Comparison of ENCODE assay signal across 16 mouse cellular contexts in the genomic region with DNA sequence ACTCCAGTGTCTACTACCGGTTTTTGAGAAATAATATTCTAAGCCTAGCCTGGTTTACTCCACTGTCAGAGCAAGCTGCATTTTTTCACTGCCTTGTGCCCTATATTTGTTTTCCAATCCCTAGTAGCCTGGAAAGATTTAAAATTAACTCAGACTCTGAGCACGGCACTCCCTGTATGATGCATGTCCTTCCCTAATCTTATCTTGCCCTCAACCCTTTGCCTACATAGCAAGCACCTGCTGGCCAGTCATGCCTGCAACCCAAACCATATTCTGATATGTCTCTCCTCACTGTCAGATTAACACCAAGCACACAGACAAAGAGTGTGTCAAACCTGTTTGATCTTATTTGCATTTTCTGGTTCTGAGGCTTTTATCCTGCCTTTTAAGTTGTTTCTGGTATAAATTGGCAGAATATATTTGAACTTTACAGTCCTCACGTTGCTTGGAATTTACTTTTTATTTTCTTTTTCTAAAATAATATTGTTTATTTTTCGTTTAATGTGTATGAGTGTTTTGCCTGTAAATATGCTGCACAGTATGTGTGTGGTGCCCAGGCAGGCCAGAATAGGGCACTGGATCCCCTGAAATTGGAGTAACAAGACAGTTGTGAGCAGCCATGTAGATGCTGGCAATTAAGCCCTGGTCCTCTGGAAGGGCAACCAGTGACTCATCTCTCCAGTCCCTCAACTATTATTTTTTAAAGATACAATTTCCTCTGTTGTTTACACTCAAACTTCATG. TPM values are rescaled to one million over a fixed set of nuclear protein-coding genes. Genes with fewer than 3 reads are reported as not detected.
A peak's percentile ranks its signal among the peaks of the same experiment; 100 is the strongest.
DNase-seq lines count a peak whose midpoint lies in the region; ATAC-seq lines count a peak whose summit lies in the region.
"Had no signal": no experiment of that assay in that cellular context is flagged by ENCODE, and none has a peak within 500 bp of the region (broad histone marks: within the 10 kb centered on the region; RNA-seq: fewer than 3 reads in every experiment).

No protein-coding gene starts in this region.

- 78% methylated on average over 4 of the region's 4 CpGs for WGBS in kidney, embryonic 14.5 days

- no peak overlapping the region for H3K4me2 ChIP-seq in kidney, embryonic 14.5 days (replicated peaks; ENCODE audit: low read depth, low read length)
- H3K4me2 ChIP-seq: embryonic facial prominence, embryonic 13.5 days; neural tube, embryonic 15.5 days had no signal

- H3K9ac ChIP-seq in kidney, embryonic 14.5 days (ENCODE audit: low read depth, low read length), result no peak overlapping the region
- H3K9ac ChIP-seq: embryonic facial prominence, embryonic 13.5 days; forebrain, postnatal 0 days; neural tube, embryonic 15.5 days had no signal

- no peaks in the 10 kb centered on the region for H3K9me3 ChIP-seq in kidney, embryonic 14.5 days (ENCODE audit: control insufficient read depth, low read length)
- H3K9me3 ChIP-seq: embryonic facial prominence, embryonic 13.5 days; neural tube, embryonic 15.5 days had no signal

- no peaks in the 10 kb centered on the region for H3K27me3 ChIP-seq in kidney, embryonic 14.5 days (ENCODE audit: control insufficient read depth, insufficient read depth, low read length)
- H3K27me3 ChIP-seq: embryonic facial prominence, embryonic 13.5 days; neural tube, embryonic 15.5 days had no signal

- peak; percentile 39 for DNase-seq in heart, postnatal 4 days
- DNase-seq in layer of hippocampus, postnatal 10 days (ENCODE audit: low spot score in 2 of 2), result no peak
- DNase-seq in cerebellum, postnatal 36 days, result no peak
- DNase-seq: cerebellum, adult 9-11 months; forebrain, postnatal 0 days; kidney, adult 11 months; left cerebral cortex, postnatal 4 days; lung, postnatal 36 days; right cerebral cortex, postnatal 25 days had no signal

- H3K27ac ChIP-seq in brown adipose tissue, adult 24 weeks (replicated peaks; ENCODE audit: low read depth, low read length), result peak overlapping the region; percentile 90
- H3K27ac ChIP-seq in kidney, embryonic 14.5 days (ENCODE audit: low read depth, low read length), result no peak overlapping the region
- H3K27ac ChIP-seq: embryonic facial prominence, embryonic 13.5 days; neural tube, embryonic 15.5 days had no signal

- H3K4me3 ChIP-seq in brown adipose tissue, adult 24 weeks (ENCODE audit: insufficient read depth, low read depth, low read length), result no peak overlapping the region
- no peak overlapping the region for H3K4me3 ChIP-seq in kidney, embryonic 14.5 days (ENCODE audit: low read length)
- H3K4me3 ChIP-seq: embryonic facial prominence, embryonic 13.5 days; neural tube, embryonic 15.5 days had no signal

- peak; percentile 61 for ATAC-seq in common myeloid progenitor, adult 5-6 weeks (replicated peaks; ENCODE audit: low read depth, poor library complexity, severe bottlenecking)
- peak; percentile 79 for ATAC-seq in megakaryocyte progenitor cell, adult 5-6 weeks (replicated peaks; ENCODE audit: poor library complexity)
- no peak for ATAC-seq in kidney, embryonic 14.5 days (ENCODE audit: low FRiP score, low TSS enrichment)
- ATAC-seq: forebrain, postnatal 0 days had no signal

- H3K4me1 ChIP-seq in brown adipose tissue, adult 24 weeks (ENCODE audit: control insufficient read depth, insufficient read depth, insufficient read length, low read length), result peaks cover 14% of the 10 kb centered on the region
- H3K4me1 ChIP-seq in kidney, embryonic 14.5 days (ENCODE audit: control insufficient read depth, insufficient read depth, low read length), result no peaks in the 10 kb centered on the region
- H3K4me1 ChIP-seq: embryonic facial prominence, embryonic 13.5 days; neural tube, embryonic 15.5 days had no signal

- H3K36me3 ChIP-seq in kidney, embryonic 14.5 days (ENCODE audit: control insufficient read depth, insufficient read depth, low read length), result no peaks in the 10 kb centered on the region
- H3K36me3 ChIP-seq: embryonic facial prominence, embryonic 13.5 days; neural tube, embryonic 15.5 days had no signal

RNA-seq across cellular contexts. Expression of gene Cd36, which starts 7.6 kb away (rescaled TPM):
- polyA plus RNA-seq in brown adipose tissue, adult 24 weeks (2012; ENCODE audit: insufficient read depth, insufficient read length, missing spikeins), result 1,463 and 1,631 TPM in 2 replicates
- total RNA-seq in common myeloid progenitor, adult 5-6 weeks (2017), result 0.44 and 2.6 TPM in 2 replicates
- 1,000 to 10,000 TPM; 1,072 to 1,101 TPM for total RNA-seq in heart, postnatal 4 days (2021)
- total RNA-seq in megakaryocyte progenitor cell, adult 5-6 weeks (2015), result 0.98 and 1.6 TPM in 2 replicates
- total RNA-seq in megakaryocyte progenitor cell, adult 5-6 weeks (2017), result 0.92 and 2.9 TPM in 2 replicates
- total RNA-seq in layer of hippocampus, postnatal 10 days (2021), result 1 to 10 TPM; 1.3 TPM
- 6.8 and 7.7 TPM in 2 replicates for polyA plus RNA-seq in kidney, embryonic 14.5 days (2014; fragmentation: Nextera tagmentation; extraction: Ambion mirVana)
- total RNA-seq: granulocyte monocyte progenitor cell, adult 5-6 weeks had no signal

Comparison
In these comparisons a context has a peak if more than half of its experiments do, and no peak if none do; other contexts are left out.
1. RNA of gene Cd36, which starts 7.6 kb away (total RNA-seq): 1,072 to 1,101 TPM in heart, postnatal 4 days; 0.44 to 2.6 TPM in common myeloid progenitor, adult 5-6 weeks, 0.92 to 2.9 TPM in megakaryocyte progenitor cell, adult 5-6 weeks and 1.3 TPM in layer of hippocampus, postnatal 10 days; every median in the first group is over 100 times any median in the second.